Mouse (Mus musculus) neural tube, embryonic 12.5 days (tissue): ENCODE measurements at regions not wholly inside any gene's neighbourhood (a gene's known extent, or its start where the extent isn't known, plus 50 kb on each side); places are given as distances from the start of the nearest gene placed in this dataset.

ENCODE experiments used
- ATAC-seq: fragments of 200-750 bp; cut with Nextera tagmentation; 2 replicates; pipeline ENCODE4 v1.8.0; 2017; ENCODE audit warnings: low read depth, mild to moderate bottlenecking, moderate TSS enrichment, moderate library complexity; ENCODE audit not compliant: low FRiP score
- H3K27ac ChIP-seq: fragments of 300-500 bp; sonication (generic); 2 replicates; pipeline ENCODE4 v1.5.1; 2016
- H3K27me3 ChIP-seq: fragments of 300-500 bp; sonication (generic); replicated peaks from 2 replicates; pipeline ENCODE4 v1.6.1; 2016; ENCODE audit warnings: mild to moderate bottlenecking
- H3K36me3 ChIP-seq: fragments of 300-500 bp; sonication (generic); 2 replicates; pipeline ENCODE4 v1.6.1; 2016; ENCODE audit warnings: mild to moderate bottlenecking
- H3K4me1 ChIP-seq: fragments of 300-500 bp; sonication (generic); 2 replicates; pipeline ENCODE4 v1.6.1; 2016
- H3K4me2 ChIP-seq: fragments of 300-500 bp; sonication (generic); replicated peaks from 2 replicates; pipeline ENCODE4 v1.6.1; 2016; ENCODE audit warnings: mild to moderate bottlenecking
- H3K4me3 ChIP-seq: fragments of 300-500 bp; sonication (generic); 2 replicates; pipeline ENCODE4 v1.5.1; 2016
- H3K9ac ChIP-seq: fragments of 300-500 bp; sonication (generic); 2 replicates; pipeline ENCODE4 v1.6.1; 2016; ENCODE audit warnings: mild to moderate bottlenecking
- H3K9me3 ChIP-seq: fragments of 300-500 bp; sonication (generic); 2 replicates; pipeline ENCODE4 v1.6.1; 2016; ENCODE audit warnings: mild to moderate bottlenecking
- WGBS: fragments of 180-500 bp; shearing (Covaris S2); methylation state at CpG from one replicate; pipeline ENCODE4 v1.1.7; 2016; 5-methylcytosine and 5-hydroxymethylcytosine counted together

DNA sequence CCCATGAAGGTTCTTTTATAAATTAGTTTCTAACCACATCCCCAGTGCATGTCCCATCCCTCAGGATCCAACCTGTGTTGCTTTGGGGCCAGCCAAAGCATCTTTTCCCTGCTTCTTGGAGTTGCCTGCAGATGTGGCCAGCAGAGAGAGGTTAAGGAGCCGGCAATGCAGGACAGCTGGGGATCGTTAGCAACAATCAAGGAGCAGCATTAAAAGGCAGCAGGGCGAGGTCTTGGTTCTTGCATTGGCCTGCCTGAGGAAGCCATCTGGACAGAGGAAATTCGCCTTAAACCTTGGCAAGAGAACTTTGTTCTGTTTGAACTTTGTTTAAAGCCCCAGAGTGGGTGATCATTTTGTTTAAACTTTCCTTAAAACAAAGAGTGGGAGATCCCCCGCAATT lies 118.7 kb upstream of the Prdm1 start:
- no peaks in the 10 kb centered on the region for H3K4me1 ChIP-seq
- no peaks in the 10 kb centered on the region for H3K27me3 ChIP-seq
- H3K4me3 ChIP-seq = no peak overlapping the region
- WGBS = 40% methylated on average over 5 of the region's 5 CpGs
- no peak overlapping the region for H3K9ac ChIP-seq
- H3K9me3 ChIP-seq = no peaks in the 10 kb centered on the region
- H3K27ac ChIP-seq = no peak overlapping the region
- H3K36me3 ChIP-seq = no peaks in the 10 kb centered on the region
- ATAC-seq = no peak
- H3K4me2 ChIP-seq = no peak overlapping the region

DNA sequence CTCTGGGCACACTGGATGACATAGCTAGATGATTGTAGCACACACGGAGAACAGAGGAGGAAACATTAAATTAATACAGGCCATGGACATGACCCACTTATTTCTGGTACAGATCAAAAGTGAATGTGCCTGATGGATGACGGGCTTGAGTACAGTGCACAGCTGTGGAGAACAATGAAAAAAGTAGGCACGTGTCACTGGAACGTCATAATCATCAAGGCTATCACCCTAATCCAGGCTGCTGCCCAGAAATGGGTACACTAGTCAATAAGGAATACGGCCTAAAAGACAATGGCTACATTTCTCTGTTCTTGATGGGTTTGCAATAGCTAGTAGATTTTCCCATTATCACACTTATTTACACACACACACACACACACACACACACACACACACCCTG lies 118.3 kb upstream of the Prdm1 start:
- H3K4me2 ChIP-seq = no peak overlapping the region
- H3K9me3 ChIP-seq = no peaks in the 10 kb centered on the region
- H3K9ac ChIP-seq = no peak overlapping the region
- no peaks in the 10 kb centered on the region for H3K36me3 ChIP-seq
- WGBS = 87% methylated on average over 5 of the region's 5 CpGs
- no peak overlapping the region for H3K27ac ChIP-seq
- no peaks in the 10 kb centered on the region for H3K27me3 ChIP-seq
- no peaks in the 10 kb centered on the region for H3K4me1 ChIP-seq
- no peak for ATAC-seq
- H3K4me3 ChIP-seq = no peak overlapping the region

DNA sequence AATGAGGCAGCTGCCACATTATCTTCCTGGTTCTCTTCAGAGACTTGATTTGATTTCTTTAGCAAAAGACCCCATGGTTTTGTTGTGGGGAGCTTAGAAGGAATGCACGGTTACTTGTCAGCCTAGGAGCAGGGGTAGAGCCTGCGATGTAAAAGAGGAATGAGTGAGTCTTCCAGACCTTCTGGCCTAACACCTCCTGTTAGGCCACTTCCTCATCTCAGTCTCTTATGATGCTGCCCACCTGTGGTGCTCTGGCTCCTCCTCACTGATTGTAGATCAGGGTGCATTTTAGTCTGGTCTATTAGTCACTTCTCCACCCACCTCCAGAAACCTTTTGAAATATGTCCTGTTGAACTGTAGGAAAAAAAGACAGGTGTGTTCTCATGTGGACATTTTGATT lies 113.3 kb upstream of the Prdm1 start:
- no peaks in the 10 kb centered on the region for H3K4me1 ChIP-seq
- H3K36me3 ChIP-seq = no peaks in the 10 kb centered on the region
- 92% methylated on average over 2 of the region's 2 CpGs for WGBS
- H3K27me3 ChIP-seq = no peaks in the 10 kb centered on the region
- H3K9ac ChIP-seq = no peak overlapping the region
- H3K27ac ChIP-seq = no peak overlapping the region
- ATAC-seq = no peak
- H3K9me3 ChIP-seq = no peaks in the 10 kb centered on the region
- H3K4me3 ChIP-seq = no peak overlapping the region
- no peak overlapping the region for H3K4me2 ChIP-seq

DNA sequence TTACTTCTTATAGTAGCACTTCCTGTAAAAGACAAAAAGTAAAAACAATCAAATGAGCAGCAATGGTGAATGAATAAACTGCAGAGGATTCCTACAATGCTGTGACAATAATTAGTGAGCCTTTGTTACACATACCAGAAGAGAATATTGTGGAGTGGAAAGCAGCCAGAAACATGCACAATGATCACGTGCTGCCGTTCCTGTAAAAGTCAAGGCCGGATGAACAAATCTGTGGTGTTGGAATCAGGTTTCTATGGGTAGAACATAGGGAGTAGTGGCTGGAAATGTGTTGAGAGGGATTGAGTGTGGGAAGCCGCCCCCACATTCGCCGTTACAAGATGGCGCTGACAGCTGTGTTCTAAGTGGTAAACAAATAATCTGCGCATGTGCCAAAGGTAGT lies 112.3 kb upstream of the Prdm1 start:
- Histone ChIP-seq H3K4me1 (no peaks in the 10 kb centered on the region), H3K4me2 (no peak overlapping the region), H3K4me3 (no peak overlapping the region), H3K27me3 (no peaks in the 10 kb centered on the region), H3K36me3 (no peaks in the 10 kb centered on the region), H3K9me3 (no peaks in the 10 kb centered on the region), H3K9ac (no peak overlapping the region), H3K27ac (no peak overlapping the region)
- no peak for ATAC-seq
- 96% methylated on average over 8 of the region's 8 CpGs for WGBS

DNA sequence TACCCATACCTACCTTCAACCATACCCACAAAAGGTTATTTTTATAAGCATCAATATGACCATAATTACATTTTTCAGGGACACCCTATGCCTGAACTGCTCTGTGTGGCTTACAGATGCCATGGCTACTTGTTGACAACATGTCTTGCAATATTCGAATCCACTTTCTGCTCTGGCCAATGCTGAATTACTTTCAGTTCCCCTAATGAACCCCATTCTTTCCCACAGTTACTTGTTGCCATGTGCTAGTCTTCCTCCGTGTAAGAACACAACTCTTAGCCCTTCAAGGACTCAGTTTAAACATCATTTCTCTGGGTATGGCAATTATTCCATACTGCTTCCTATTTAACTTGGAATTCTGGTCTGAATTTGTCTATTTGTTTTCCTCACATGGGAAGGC lies 110.4 kb upstream of the Prdm1 start:
- H3K27me3 ChIP-seq = no peaks in the 10 kb centered on the region
- no peaks in the 10 kb centered on the region for H3K9me3 ChIP-seq
- WGBS = 83% methylated on average over 2 of the region's 2 CpGs
- no peak overlapping the region for H3K4me3 ChIP-seq
- no peaks in the 10 kb centered on the region for H3K36me3 ChIP-seq
- no peak overlapping the region for H3K9ac ChIP-seq
- H3K4me1 ChIP-seq = no peaks in the 10 kb centered on the region
- no peak overlapping the region for H3K27ac ChIP-seq
- no peak for ATAC-seq
- H3K4me2 ChIP-seq = no peak overlapping the region

DNA sequence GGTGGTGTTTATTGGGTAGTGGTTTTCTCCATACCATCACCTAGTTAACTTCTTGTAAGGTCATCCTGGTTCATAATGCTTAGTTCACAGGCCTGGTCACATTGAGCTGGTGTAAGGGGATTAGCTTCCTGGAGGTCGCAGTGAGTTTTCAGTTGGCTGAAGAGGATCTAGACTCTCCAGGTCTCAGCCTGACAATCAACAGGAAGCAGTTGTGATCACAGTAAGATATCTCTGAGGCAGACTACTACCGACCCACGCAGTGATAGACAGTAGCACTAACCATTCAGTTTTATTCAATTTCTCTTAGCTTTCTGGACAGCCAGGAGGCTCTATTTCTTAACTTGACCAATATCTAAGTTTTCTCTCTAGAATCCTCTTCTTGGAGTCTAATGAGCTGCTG lies 108.5 kb upstream of the Prdm1 start:
- Histone ChIP-seq H3K4me1 (no peaks in the 10 kb centered on the region), H3K27me3 (no peaks in the 10 kb centered on the region), H3K9ac (no peak overlapping the region), H3K4me3 (no peak overlapping the region), H3K4me2 (no peak overlapping the region), H3K9me3 (no peaks in the 10 kb centered on the region), H3K36me3 (no peaks in the 10 kb centered on the region), H3K27ac (no peak overlapping the region)
- no peak for ATAC-seq
- WGBS = 89% methylated on average over 3 of the region's 3 CpGs

DNA sequence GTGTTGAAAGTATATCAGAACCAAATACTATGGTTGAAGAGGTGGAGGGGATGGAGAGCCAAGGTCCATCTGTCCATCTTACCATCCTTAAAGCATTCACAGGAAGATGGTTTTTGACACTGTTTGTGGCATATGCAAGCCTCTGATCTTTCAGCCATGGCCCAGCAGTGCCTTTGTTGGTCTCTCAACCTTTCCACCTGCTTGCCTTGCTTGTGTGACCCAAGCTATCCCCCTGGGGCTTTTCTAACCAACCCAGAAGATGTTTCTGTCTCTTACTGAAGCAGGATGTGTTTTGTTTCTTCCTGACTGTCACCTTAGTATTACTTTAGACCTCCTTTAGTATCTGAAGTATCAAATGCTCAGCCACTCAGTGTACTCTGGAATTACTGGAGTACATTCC lies 107.8 kb upstream of the Prdm1 start:
- Histone ChIP-seq H3K4me2 (no peak overlapping the region), H3K9ac (no peak overlapping the region), H3K4me3 (no peak overlapping the region), H3K9me3 (no peaks in the 10 kb centered on the region), H3K4me1 (no peaks in the 10 kb centered on the region), H3K36me3 (no peaks in the 10 kb centered on the region), H3K27me3 (no peaks in the 10 kb centered on the region), H3K27ac (no peak overlapping the region)
- no peak for ATAC-seq

DNA sequence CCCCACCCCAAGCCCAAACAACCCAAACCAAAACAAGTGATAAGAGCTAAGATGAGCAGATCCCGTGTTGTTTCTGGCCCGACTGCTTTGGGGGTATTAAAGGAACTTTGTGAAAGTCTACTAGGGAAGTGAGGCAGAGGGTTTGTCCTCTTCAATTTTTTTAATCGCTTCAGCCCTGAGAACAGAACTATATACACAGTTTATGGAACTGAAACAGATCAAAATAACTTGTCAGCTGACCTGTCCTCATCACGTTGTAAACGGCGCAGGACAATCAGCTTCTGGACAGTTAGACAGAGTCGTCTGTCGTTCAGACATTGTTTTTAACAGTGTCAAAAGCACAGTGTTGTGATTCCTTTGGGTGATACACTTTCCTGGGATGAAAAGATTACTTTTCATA lies 103.3 kb upstream of the Prdm1 start:
- Histone ChIP-seq H3K9me3 (no peaks in the 10 kb centered on the region), H3K36me3 (no peaks in the 10 kb centered on the region), H3K4me3 (no peak overlapping the region), H3K27me3 (no peaks in the 10 kb centered on the region), H3K27ac (no peak overlapping the region), H3K9ac (no peak overlapping the region), H3K4me1 (no peaks in the 10 kb centered on the region), H3K4me2 (no peak overlapping the region)
- 88% methylated on average over 8 of the region's 8 CpGs for WGBS
- no peak for ATAC-seq

DNA sequence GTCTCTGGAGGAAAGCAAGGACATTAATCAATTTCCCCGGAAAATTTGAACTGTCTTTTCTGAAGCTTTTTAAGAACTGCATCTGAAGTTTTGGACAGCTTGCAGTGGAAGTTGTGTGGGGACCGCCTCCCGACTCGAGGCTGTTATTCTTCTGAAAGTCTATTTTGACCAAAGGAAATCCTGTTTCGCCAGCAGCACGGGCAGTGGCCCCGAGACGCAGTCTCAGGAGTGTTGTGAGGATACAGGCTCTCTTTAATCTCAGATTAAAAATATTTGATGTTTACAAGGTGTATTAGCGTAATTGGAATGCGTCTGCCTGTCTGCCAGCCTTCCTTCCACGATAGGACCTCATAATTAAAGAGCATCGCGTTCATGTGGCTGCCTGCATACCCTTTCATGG lies 102.2 kb upstream of the Prdm1 start:
- Histone ChIP-seq H3K9ac (no peak overlapping the region), H3K4me3 (no peak overlapping the region), H3K4me1 (no peaks in the 10 kb centered on the region), H3K9me3 (no peaks in the 10 kb centered on the region), H3K27ac (no peak overlapping the region), H3K4me2 (no peak overlapping the region), H3K36me3 (no peaks in the 10 kb centered on the region), H3K27me3 (no peaks in the 10 kb centered on the region)
- WGBS = 77% methylated on average over 13 of the region's 13 CpGs
- ATAC-seq = no peak

DNA sequence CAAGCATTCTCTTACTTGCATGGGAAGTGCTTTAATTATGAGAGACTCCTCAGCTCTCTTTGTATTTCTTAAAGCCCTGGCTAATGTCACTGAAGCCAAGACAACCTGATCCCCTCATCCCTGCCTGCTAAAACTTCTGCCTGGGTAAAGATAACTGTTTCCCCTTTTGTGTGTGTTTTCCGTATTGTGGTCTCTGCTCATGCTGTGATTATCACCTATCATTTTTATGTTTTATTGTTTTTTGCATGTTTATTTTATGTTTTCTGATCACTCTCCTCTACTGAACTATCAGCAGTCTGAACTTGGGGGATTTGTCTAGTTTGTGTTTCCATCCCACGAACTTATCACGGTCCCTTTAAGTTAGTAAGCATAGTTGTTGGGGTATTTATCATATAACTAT lies 100.1 kb upstream of the Prdm1 start:
- Histone ChIP-seq H3K4me3 (no peak overlapping the region), H3K27me3 (no peaks in the 10 kb centered on the region), H3K4me1 (no peaks in the 10 kb centered on the region), H3K9me3 (no peaks in the 10 kb centered on the region), H3K27ac (no peak overlapping the region), H3K36me3 (no peaks in the 10 kb centered on the region), H3K9ac (no peak overlapping the region), H3K4me2 (no peak overlapping the region)
- ATAC-seq = no peak
- WGBS = 91% methylated on average over 3 of the region's 3 CpGs

DNA sequence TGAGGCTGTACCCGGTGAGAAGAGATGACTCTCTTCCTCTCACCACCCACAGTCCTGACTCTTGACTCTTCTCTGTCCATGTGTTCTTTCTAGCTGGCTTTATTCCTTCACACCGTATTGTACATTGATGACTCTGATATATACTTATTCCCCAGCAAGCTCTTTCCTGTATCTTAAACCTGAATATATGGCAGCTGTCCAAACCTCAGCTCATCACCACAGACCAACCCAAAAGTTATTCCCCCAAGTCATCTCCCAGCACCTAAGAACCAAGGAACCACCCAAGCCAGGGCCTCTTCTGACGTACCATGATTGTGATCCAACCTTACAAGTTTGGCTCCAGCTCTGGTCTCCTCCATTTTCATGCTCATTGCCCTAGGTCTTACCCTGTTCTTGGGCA lies 99.1 kb upstream of the Prdm1 start:
- no peak for ATAC-seq
- no peaks in the 10 kb centered on the region for H3K27me3 ChIP-seq
- no peak overlapping the region for H3K4me2 ChIP-seq
- WGBS = 95% methylated on average over 3 of the region's 3 CpGs
- no peak overlapping the region for H3K9ac ChIP-seq
- H3K9me3 ChIP-seq = no peaks in the 10 kb centered on the region
- H3K36me3 ChIP-seq = no peaks in the 10 kb centered on the region
- H3K4me1 ChIP-seq = no peaks in the 10 kb centered on the region
- H3K27ac ChIP-seq = no peak overlapping the region
- H3K4me3 ChIP-seq = no peak overlapping the region

DNA sequence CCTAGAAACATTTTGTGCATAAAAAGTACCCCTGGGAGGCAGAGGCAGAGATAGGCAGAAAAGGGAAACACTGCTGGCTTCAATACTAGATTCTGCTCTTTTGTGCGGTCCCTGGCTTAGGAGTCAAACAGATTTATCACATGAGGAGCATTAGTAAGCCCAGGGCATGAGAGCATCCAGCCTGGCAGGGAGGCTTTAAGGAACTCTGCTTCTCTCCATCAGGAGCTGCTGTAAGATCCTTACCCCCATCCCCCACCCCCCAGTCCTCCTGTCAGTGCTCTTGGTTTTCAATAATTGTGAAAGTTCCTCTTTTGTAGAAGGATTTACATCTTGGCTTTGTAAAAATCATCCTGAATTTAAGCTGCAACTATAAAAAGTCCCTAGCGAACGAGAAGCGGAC lies 97.2 kb upstream of the Prdm1 start:
- H3K9ac ChIP-seq = no peak overlapping the region
- H3K9me3 ChIP-seq = no peaks in the 10 kb centered on the region
- H3K27me3 ChIP-seq = no peaks in the 10 kb centered on the region
- no peak overlapping the region for H3K27ac ChIP-seq
- H3K4me2 ChIP-seq = no peak overlapping the region
- H3K4me3 ChIP-seq = no peak overlapping the region
- 57% methylated on average over 4 of the region's 4 CpGs for WGBS
- ATAC-seq = 0 out of 2 replicates have a peak, but pooled peaks have one; percentile 53
- no peaks in the 10 kb centered on the region for H3K36me3 ChIP-seq
- no peaks in the 10 kb centered on the region for H3K4me1 ChIP-seq

DNA sequence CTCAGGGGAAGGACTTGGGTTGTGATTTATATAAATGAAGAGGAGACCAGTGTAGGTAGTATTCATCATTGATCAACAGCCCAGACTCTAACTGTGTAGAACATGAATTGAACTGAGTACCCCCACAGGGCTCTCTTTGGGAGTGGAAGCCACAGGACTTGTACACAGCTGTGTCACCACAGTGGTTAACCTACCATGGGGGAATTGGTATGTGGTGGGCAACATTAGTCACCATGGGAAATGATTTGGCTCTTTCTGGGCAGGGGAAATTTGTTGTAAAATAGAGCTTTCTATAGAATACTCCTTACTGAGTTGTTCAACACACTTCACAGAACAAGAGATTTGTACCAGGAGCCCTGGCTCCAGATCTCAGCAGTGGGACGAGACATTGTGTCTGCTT lies 87.3 kb upstream of the Prdm1 start:
- no peak for ATAC-seq
- no peak overlapping the region for H3K4me3 ChIP-seq
- H3K36me3 ChIP-seq = no peaks in the 10 kb centered on the region
- no peak overlapping the region for H3K27ac ChIP-seq
- H3K4me1 ChIP-seq = no peaks in the 10 kb centered on the region
- H3K9ac ChIP-seq = no peak overlapping the region
- no peaks in the 10 kb centered on the region for H3K27me3 ChIP-seq
- WGBS = 78% methylated on average over 1 of the region's 1 CpGs
- no peaks in the 10 kb centered on the region for H3K9me3 ChIP-seq
- H3K4me2 ChIP-seq = no peak overlapping the region

DNA sequence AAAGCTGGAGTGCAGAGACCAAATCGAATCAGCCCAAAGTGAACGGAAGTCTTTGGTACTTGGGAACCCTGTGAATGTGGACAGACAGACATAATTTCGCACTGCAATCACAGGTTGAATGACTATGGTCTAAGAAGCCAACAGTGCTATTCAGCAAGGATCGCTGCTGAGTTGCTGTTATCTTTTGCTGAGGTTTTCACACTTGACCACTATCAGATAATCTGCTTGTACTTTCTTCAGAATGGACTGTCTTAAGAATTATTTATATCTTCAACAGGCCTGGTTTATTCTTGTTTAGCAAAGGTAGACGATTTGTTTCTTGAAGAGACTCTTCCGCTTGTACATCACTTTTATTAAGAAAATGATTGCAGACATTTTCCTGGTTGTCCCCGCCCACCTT lies 84.3 kb upstream of the Prdm1 start:
- no peak overlapping the region for H3K4me2 ChIP-seq
- H3K9ac ChIP-seq = no peak overlapping the region
- H3K4me3 ChIP-seq = no peak overlapping the region
- no peak for ATAC-seq
- 92% methylated on average over 7 of the region's 7 CpGs for WGBS
- no peaks in the 10 kb centered on the region for H3K36me3 ChIP-seq
- H3K27ac ChIP-seq = no peak overlapping the region
- H3K27me3 ChIP-seq = no peaks in the 10 kb centered on the region
- H3K9me3 ChIP-seq = no peaks in the 10 kb centered on the region
- H3K4me1 ChIP-seq = no peaks in the 10 kb centered on the region
